8 mouse cellular contexts compared by ENCODE assay signal in genomic region chr7:25120061-25120834, GRCm38 (mm10). TPM values are rescaled to one million over a fixed set of nuclear protein-coding genes. Genes with fewer than 3 reads are reported as not detected.
DNase-seq lines count a peak whose midpoint lies in the region; ATAC-seq lines count a peak whose summit lies in the region.

No protein-coding gene starts in this region.

- no peak overlapping the region for H3K4me2 ChIP-seq in kidney, embryonic 15.5 days
- no peak overlapping the region for H3K4me2 ChIP-seq in intestine, embryonic 16.5 days (ENCODE audit: low read depth, low read length)

- no peak overlapping the region for H3K4me3 ChIP-seq in kidney, embryonic 15.5 days (replicated peaks)
- no peak overlapping the region for H3K4me3 ChIP-seq in intestine, embryonic 16.5 days (ENCODE audit: low read length)

- H3K27me3 ChIP-seq in kidney, embryonic 15.5 days, result peaks cover 3% of the 10 kb centered on the region; the same call in 1 of the 2 replicates
- 0 out of 2 replicates have a peak, but pooled peaks cover 2% of the 10 kb centered on the region for H3K27me3 ChIP-seq in intestine, embryonic 16.5 days (replicated peaks; ENCODE audit: control insufficient read depth, insufficient read depth, low read length)

- peak; percentile 8 for DNase-seq in kidney, adult 18-20 months
- DNase-seq in adrenal gland, postnatal 10 days, result peak; percentile 17
- DNase-seq in embryo, embryonic 10.5 days (ENCODE audit: low spot score), result no peak
- DNase-seq in layer of hippocampus, postnatal 14 days (ENCODE audit: low spot score in 2 of 2), result no peak

- no peaks in the 10 kb centered on the region for H3K36me3 ChIP-seq in kidney, embryonic 15.5 days
- H3K36me3 ChIP-seq in intestine, embryonic 16.5 days (ENCODE audit: control insufficient read depth, insufficient read depth, low read length), result no peaks in the 10 kb centered on the region

- H3K9ac ChIP-seq in kidney, embryonic 15.5 days, result no peak overlapping the region
- H3K9ac ChIP-seq in intestine, embryonic 16.5 days (ENCODE audit: low read depth, low read length), result no peak overlapping the region

- no peaks in the 10 kb centered on the region for H3K9me3 ChIP-seq in kidney, embryonic 15.5 days (replicated peaks)
- H3K9me3 ChIP-seq in intestine, embryonic 16.5 days (ENCODE audit: control insufficient read depth, low read length), result no peaks in the 10 kb centered on the region

- no peak for ATAC-seq in kidney, embryonic 15.5 days (replicated peaks; ENCODE audit: low FRiP score)
- ATAC-seq in hematopoietic stem cell, adult 5-6 weeks (replicated peaks in 1 of 2; ENCODE audit: insufficient read depth in 1 of 2, low FRiP score in 2 of 2, low TSS enrichment in 1 of 2, low read depth in 1 of 2, poor library complexity in 2 of 2, severe bottlenecking in 2 of 2), result peak; percentile 81 to 86
- peak; percentile 55 for ATAC-seq in neutrophil, adult 5-6 weeks (ENCODE audit: extremely low read depth, insufficient number of reproducible peaks, low FRiP score, poor library complexity, severe bottlenecking)
- ATAC-seq in intestine, embryonic 16.5 days, result no peak

- WGBS in kidney, embryonic 15.5 days, result 75% methylated on average over 15 of the region's 25 CpGs
- WGBS in intestine, embryonic 16.5 days, result 58% methylated on average over 18 of the region's 25 CpGs

- H3K4me1 ChIP-seq in kidney, embryonic 15.5 days, result peaks cover 4% of the 10 kb centered on the region; the same call in 1 of the 2 replicates
- no peaks in the 10 kb centered on the region for H3K4me1 ChIP-seq in intestine, embryonic 16.5 days (ENCODE audit: control insufficient read depth, insufficient read depth, low read length)

- no peak overlapping the region for H3K27ac ChIP-seq in kidney, embryonic 15.5 days
- no peak overlapping the region for H3K27ac ChIP-seq in intestine, embryonic 16.5 days (ENCODE audit: low read length)

RNA-seq across cellular contexts. Expression of gene Zfp574, which starts 47.9 kb away (rescaled TPM):
- 33.9 and 37.1 TPM in 2 replicates for polyA plus RNA-seq in kidney, embryonic 15.5 days (2015; fragmentation: Nextera tagmentation; extraction: Ambion mirVana)
- total RNA-seq in adrenal gland, postnatal 10 days (2021), result 10 to 100 TPM; 18.3 to 18.5 TPM
- 6.3 and 6.6 TPM in 2 replicates for total RNA-seq in hematopoietic stem cell, adult 5-6 weeks (2017)
- 11.6 and 11.9 TPM in 2 replicates for total RNA-seq in neutrophil, adult 5-6 weeks (2017)
- polyA plus RNA-seq in intestine, embryonic 16.5 days (2015; fragmentation: Nextera tagmentation; extraction: Ambion mirVana), result 23.1 and 23.3 TPM in 2 replicates
- total RNA-seq in layer of hippocampus, postnatal 14 days (2021), result 10 to 100 TPM; 25.0 to 26.1 TPM

RNA-seq across cellular contexts. Expression of gene Grik5, which starts 48.1 kb away (rescaled TPM):
- 5.1 and 7.0 TPM in 2 replicates for polyA plus RNA-seq in kidney, embryonic 15.5 days (2015; fragmentation: Nextera tagmentation; extraction: Ambion mirVana)
- 10 to 100 TPM; 16.1 to 25.3 TPM for total RNA-seq in adrenal gland, postnatal 10 days (2021)
- 11.4 and 36.2 TPM in 2 replicates for total RNA-seq in hematopoietic stem cell, adult 5-6 weeks (2017)
- total RNA-seq in neutrophil, adult 5-6 weeks (2017), result 1.1 and 2.1 TPM in 2 replicates
- polyA plus RNA-seq in intestine, embryonic 16.5 days (2015; fragmentation: Nextera tagmentation; extraction: Ambion mirVana), result 1.5 and 1.9 TPM in 2 replicates
- total RNA-seq in layer of hippocampus, postnatal 14 days (2021), result 100 to 1,000 TPM; 258 to 270 TPM

RNA-seq across cellular contexts. Expression of gene Pou2f2, which starts 59.3 kb away (rescaled TPM):
- polyA plus RNA-seq in kidney, embryonic 15.5 days (2015; fragmentation: Nextera tagmentation; extraction: Ambion mirVana), result 0.64 and 2.5 TPM in 2 replicates
- total RNA-seq in adrenal gland, postnatal 10 days (2021), result 1 to 10 TPM; 2.3 to 3.6 TPM
- 3.5 and 7.6 TPM in 2 replicates for total RNA-seq in hematopoietic stem cell, adult 5-6 weeks (2017)
- total RNA-seq in neutrophil, adult 5-6 weeks (2017), result 47.4 and 53.1 TPM in 2 replicates
- 1.0 and 1.2 TPM in 2 replicates for polyA plus RNA-seq in intestine, embryonic 16.5 days (2015; fragmentation: Nextera tagmentation; extraction: Ambion mirVana)
- total RNA-seq in layer of hippocampus, postnatal 14 days (2021), result 10 to 100 TPM; 10.1 to 11.4 TPM

Comparison
In these comparisons a context has a peak if more than half of its experiments do, and no peak if none do; other contexts are left out.
1. DNase-seq: peak in kidney, adult 18-20 months (single experiment) and adrenal gland, postnatal 10 days (single experiment); none in embryo, embryonic 10.5 days (single experiment) and layer of hippocampus, postnatal 14 days (0 of 2).
2. ATAC-seq: peak in hematopoietic stem cell, adult 5-6 weeks (2 of 2) and neutrophil, adult 5-6 weeks (single experiment); none in kidney, embryonic 15.5 days (single experiment) and intestine, embryonic 16.5 days (single experiment).